Mouse (Mus musculus): ENCODE data around the gene Phc2.

DNA sequence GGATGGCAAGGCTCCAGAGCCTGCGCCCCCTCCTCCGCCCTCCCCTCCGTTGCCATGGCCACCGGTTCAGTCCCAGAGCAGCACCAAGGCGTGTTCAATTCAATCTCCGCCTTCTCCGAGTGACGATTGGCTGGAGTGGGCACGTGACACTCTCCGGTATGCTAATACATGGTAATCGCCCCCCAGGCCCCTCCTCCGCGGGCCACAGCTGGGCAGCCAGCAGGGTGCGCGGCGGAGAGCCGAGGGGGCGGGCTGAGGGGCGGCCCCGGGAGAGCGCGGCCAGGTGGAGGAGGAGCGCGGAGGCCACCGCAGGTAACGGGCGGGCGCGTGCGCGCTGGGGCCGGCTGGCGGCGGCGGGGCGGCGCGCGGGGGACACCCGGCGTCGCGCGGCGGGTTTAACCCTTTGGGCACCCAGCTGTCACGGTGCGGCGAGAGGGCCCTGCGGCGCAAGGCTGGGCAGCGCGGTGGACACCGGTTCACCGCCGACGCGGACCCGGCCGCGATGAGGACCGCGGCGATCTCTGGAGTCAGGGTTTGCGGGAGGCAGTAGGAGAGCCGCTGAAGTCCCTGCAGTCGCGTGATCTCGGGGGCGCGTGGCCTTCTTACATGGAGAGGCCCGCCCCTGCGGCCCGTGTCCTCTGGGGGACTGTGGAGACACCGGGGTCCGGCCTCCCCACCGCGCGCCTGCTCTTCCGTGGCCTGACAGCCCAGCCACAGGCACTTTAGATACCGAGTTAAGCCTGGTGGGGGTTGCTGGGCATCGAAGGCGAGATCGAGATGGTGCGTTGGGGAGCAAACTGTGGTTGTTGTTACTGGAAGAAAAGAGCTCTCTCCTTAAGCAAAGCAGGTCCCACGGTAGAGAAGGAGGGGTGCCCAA lies at the start of gene Phc2:
- TF ChIP-seq GATA1 (IDR thresholded peaks at IDR 0.05; ENCODE audit: borderline replicate concordance, low read length) (no peak), FLI1 (IDR thresholded peaks at IDR 0.05; ENCODE audit: low read length) (no peak)

Measured in megakaryocyte, embryonic 14.5 days (primary cell).